Mouse (Mus musculus) heart, adult 2 months (tissue): Measurements from ENCODE around the gene Slc9a9. TPM values are rescaled to one million over a fixed set of nuclear protein-coding genes. Genes with fewer than 3 reads are reported as not detected.

Experiments used
- DNase-seq, 2 experiments: peaks; one replicate each; pipeline ENCODE4 v3.0.0; 2021
- H3K27ac ChIP-seq: fragments of 200-600 bp; 2 replicates; pipeline ENCODE4 v1.8.1; 2022
- H3K27me3 ChIP-seq: fragments of 200-500 bp; 2 replicates; pipeline ENCODE4 v1.6.1; 2012; ENCODE audit warnings: mild to moderate bottlenecking, low read length, inconsistent platforms, mixed read lengths; ENCODE audit not compliant: control insufficient read depth, insufficient read depth
- H3K36me3 ChIP-seq: fragments of 200-500 bp; 2 replicates; pipeline ENCODE4 v1.6.1; 2012; ENCODE audit warnings: low read length, inconsistent platforms; ENCODE audit not compliant: control insufficient read depth, insufficient read depth
- H3K4me1 ChIP-seq: fragments of 200-500 bp; 2 replicates; pipeline ENCODE4 v1.6.1; 2011; ENCODE audit warnings: low read length; ENCODE audit not compliant: control insufficient read depth, insufficient read depth
- H3K4me3 ChIP-seq: fragments of 200-600 bp; 2 replicates; pipeline ENCODE4 v1.8.1; 2022
- H3K79me2 ChIP-seq: fragments of 200-500 bp; replicated peaks from 2 replicates; pipeline ENCODE4 v1.6.1; 2012; ENCODE audit warnings: mild to moderate bottlenecking, inconsistent platforms, low read length, moderate library complexity, mixed read lengths; ENCODE audit not compliant: control insufficient read depth, insufficient read depth
- H3K9ac ChIP-seq: fragments of 200-500 bp; 2 replicates; pipeline ENCODE4 v1.6.1; 2012; ENCODE audit warnings: low read depth, mild to moderate bottlenecking, control low read depth, inconsistent platforms, low read length, mixed read lengths
- CTCF ChIP-seq: fragments of 200-600 bp; IDR thresholded peaks from 2 replicates; pipeline ENCODE4 v1.8.1; 2022; ENCODE audit warnings: antibody characterized with exemption, mild to moderate bottlenecking, moderate library complexity
- EP300 ChIP-seq: fragments of 200-500 bp; IDR thresholded peaks from 2 replicates; pipeline ENCODE4 v1.6.1; 2011; ENCODE audit warnings: low read depth, low read length, control low read depth; ENCODE audit not compliant: insufficient read depth
- POLR2A ChIP-seq: fragments of 200-500 bp; IDR thresholded peaks from 2 replicates; pipeline ENCODE4 v1.6.1; 2011; ENCODE audit warnings: mild to moderate bottlenecking, low read depth, low read length, control low read depth; ENCODE audit not compliant: insufficient read depth
- WGBS: fragments of 180-500 bp; shearing (Covaris S2); methylation state at CpG from one replicate; pipeline ENCODE4 v1.1.7; 2018; 5-methylcytosine and 5-hydroxymethylcytosine counted together
- intact Hi-C: fragments of 180-260 bp; cut with DNase I; formaldehyde crosslinking; loops from one replicate; pipeline ENCODE4 v1.15.1; 2025
- polyA plus RNA-seq: library from polyadenylated mRNA; depleted of rRNA; stranded (reverse); fragments of >200 nt; gene quantifications from 2 replicates; pipeline ENCODE4 v1.2.3, GENCODE M21; 2012
- total RNA-seq, 2 experiments: library from RNA; stranded (reverse); gene quantifications; 2 replicates each; pipeline ENCODE4 v1.2.3; 2021

Slc9a9 gene
- total and polyA plus RNA-seq, 3 experiments: 1.9 to 2.2 (median 2.0) TPM

DNA sequence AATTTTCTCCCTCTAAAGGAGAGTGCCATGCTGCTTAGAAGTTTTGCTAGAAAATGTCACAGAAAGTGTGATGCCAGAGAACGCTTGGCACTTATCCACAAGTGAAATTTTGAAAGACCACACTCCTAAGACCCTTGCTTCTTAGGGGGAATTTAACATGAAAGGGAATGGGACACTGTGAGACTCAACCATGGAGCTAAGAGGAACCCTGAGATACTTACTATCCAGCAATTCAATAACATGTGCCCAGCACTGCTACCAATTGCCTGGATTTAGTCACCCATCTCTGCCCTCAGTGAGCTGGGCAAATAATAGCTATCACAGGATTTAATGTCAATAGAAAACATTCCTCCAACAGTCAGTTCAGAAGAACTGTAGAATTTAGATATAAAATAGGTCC lies 198.8 kb downstream of the Slc9a9 start:
- Histone ChIP-seq H3K9ac (no peak overlapping the region), H3K79me2 (no peaks in the 10 kb centered on the region), H3K36me3 (no peaks in the 10 kb centered on the region), H3K4me3 (no peak overlapping the region), H3K27ac (no peak overlapping the region), H3K4me1 (no peaks in the 10 kb centered on the region), H3K27me3 (no peaks in the 10 kb centered on the region)
- DNase-seq: no peak
- TF ChIP-seq POLR2A (no peak), EP300 (no peak), CTCF (no peak)
- intact Hi-C loops: no loop called here
- WGBS: 75% methylated on average over 1 of the region's 1 CpGs

GRCm38 (mm10) chr9:94869023-94869799 lies 199.5 kb downstream of the Slc9a9 start:
- Histone ChIP-seq H3K4me1 (no peaks in the 10 kb centered on the region), H3K27me3 (no peaks in the 10 kb centered on the region), H3K27ac (no peak overlapping the region), H3K9ac (no peak overlapping the region), H3K79me2 (no peaks in the 10 kb centered on the region), H3K36me3 (no peaks in the 10 kb centered on the region), H3K4me3 (no peak overlapping the region)
- WGBS: 71% methylated on average over 4 of the region's 4 CpGs
- TF ChIP-seq CTCF: peak; percentile 51
- TF ChIP-seq POLR2A: no peak
- intact Hi-C loops: no loop called here
- DNase-seq: no peak

DNA sequence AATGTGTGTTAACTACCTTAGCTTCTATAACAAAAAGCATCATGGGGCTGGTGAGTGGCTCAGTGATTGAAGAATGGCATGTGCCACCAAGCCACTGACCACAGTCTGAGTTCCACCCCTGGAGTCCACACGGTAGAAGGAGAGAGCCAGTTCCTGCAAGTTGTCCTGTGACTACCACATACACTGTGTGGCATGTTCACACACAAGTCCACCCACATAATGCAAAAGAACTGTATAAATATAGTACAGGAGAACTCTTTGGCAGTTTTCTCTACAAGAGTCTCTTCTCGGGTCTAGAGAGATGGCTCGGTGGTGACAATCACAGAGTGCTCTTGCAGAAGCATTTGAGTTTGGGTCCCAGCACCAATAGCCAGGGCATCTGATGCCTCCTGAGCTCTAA lies 212.8 kb downstream of the Slc9a9 start:
- intact Hi-C loops: no loop called here
- Histone ChIP-seq H3K9ac (no peak overlapping the region), H3K36me3 (no peaks in the 10 kb centered on the region), H3K79me2 (no peaks in the 10 kb centered on the region), H3K27ac (no peak overlapping the region), H3K4me3 (no peak overlapping the region), H3K4me1 (no peaks in the 10 kb centered on the region), H3K27me3 (no peaks in the 10 kb centered on the region)
- WGBS: 88% methylated on average over 3 of the region's 3 CpGs
- no peak for DNase-seq
- TF ChIP-seq CTCF (no peak), POLR2A (no peak), EP300 (no peak)

GRCm38 (mm10) chr9:94883435-94883834 lies 213.7 kb downstream of the Slc9a9 start:
- Histone ChIP-seq H3K27me3 (no peaks in the 10 kb centered on the region), H3K27ac (no peak overlapping the region), H3K36me3 (no peaks in the 10 kb centered on the region), H3K4me1 (no peaks in the 10 kb centered on the region), H3K4me3 (no peak overlapping the region), H3K79me2 (no peaks in the 10 kb centered on the region), H3K9ac (no peak overlapping the region)
- 76% methylated on average over 5 of the region's 5 CpGs for WGBS
- intact Hi-C loops: no loop called here
- no peak for DNase-seq
- TF ChIP-seq POLR2A (no peak), EP300 (no peak), CTCF (no peak)

DNA sequence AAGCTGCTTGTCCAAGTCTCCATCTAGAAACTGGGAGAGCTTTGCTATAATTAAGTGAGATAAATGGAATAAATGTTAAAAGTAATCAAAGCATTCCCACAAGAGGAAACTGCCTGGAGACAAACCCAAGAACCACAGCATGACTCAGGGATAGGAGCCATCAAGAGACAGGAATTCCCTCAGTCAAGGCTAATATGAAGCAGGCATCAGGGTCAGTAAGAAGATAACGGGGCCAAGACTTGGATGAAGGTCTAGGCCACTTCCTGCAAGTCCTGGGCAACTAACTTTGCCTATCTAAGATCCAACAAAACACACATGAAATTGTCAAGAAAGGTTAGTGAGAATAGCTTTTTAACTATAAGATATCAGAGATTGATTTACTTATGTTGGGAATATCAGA lies 215.4 kb downstream of the Slc9a9 start:
- 47% methylated on average over 1 of the region's 1 CpGs for WGBS
- H3K4me1 ChIP-seq: no peaks in the 10 kb centered on the region
- TF ChIP-seq POLR2A: no peak
- TF ChIP-seq CTCF: no peak
- TF ChIP-seq EP300: no peak
- H3K79me2 ChIP-seq: no peaks in the 10 kb centered on the region
- no peaks in the 10 kb centered on the region for H3K27me3 ChIP-seq
- H3K9ac ChIP-seq: no peak overlapping the region
- H3K4me3 ChIP-seq: no peak overlapping the region
- H3K27ac ChIP-seq: no peak overlapping the region
- H3K36me3 ChIP-seq: no peaks in the 10 kb centered on the region
- intact Hi-C loops: no loop called here
- DNase-seq: no peak

GRCm38 (mm10) chr9:94889647-94890046 lies 219.9 kb downstream of the Slc9a9 start:
- no peak for DNase-seq
- Histone ChIP-seq H3K36me3 (no peaks in the 10 kb centered on the region), H3K4me3 (no peak overlapping the region), H3K27me3 (no peaks in the 10 kb centered on the region), H3K9ac (no peak overlapping the region), H3K27ac (no peak overlapping the region), H3K79me2 (no peaks in the 10 kb centered on the region), H3K4me1 (no peaks in the 10 kb centered on the region)
- TF ChIP-seq CTCF: no peak
- no peak for TF ChIP-seq EP300
- TF ChIP-seq POLR2A: no peak
- intact Hi-C loops: no loop called here
